Mouse (Mus musculus) cortical plate, adult 2 months (tissue): ENCODE measurements at regions not wholly inside any gene's neighbourhood (a gene's known extent, or its start where the extent isn't known, plus 50 kb on each side); places are given as distances from the start of the nearest gene placed in this dataset.

Experiments
- CTCF ChIP-seq: fragments of 200-500 bp; IDR thresholded peaks from 2 replicates; pipeline ENCODE4 v1.5.1; 2011; ENCODE audit warnings: mild to moderate bottlenecking, control low read depth, low read length; ENCODE audit not compliant: insufficient read depth; ENCODE audit errors: extremely low read depth
- POLR2A ChIP-seq: fragments of 200-500 bp; IDR thresholded peaks from 2 replicates; pipeline ENCODE4 v1.6.1; 2011; ENCODE audit warnings: mild to moderate bottlenecking, low read length, control low read depth; ENCODE audit not compliant: insufficient read depth; ENCODE audit errors: extremely low read depth

- TF ChIP-seq CTCF (no peak), POLR2A (no peak)
Observed at GRCm38 (mm10) chr15:96183069-96183468, 104.2 kb upstream of the Arid2 start.
